8 mouse cellular contexts compared by ENCODE assay signal in the genomic region with DNA sequence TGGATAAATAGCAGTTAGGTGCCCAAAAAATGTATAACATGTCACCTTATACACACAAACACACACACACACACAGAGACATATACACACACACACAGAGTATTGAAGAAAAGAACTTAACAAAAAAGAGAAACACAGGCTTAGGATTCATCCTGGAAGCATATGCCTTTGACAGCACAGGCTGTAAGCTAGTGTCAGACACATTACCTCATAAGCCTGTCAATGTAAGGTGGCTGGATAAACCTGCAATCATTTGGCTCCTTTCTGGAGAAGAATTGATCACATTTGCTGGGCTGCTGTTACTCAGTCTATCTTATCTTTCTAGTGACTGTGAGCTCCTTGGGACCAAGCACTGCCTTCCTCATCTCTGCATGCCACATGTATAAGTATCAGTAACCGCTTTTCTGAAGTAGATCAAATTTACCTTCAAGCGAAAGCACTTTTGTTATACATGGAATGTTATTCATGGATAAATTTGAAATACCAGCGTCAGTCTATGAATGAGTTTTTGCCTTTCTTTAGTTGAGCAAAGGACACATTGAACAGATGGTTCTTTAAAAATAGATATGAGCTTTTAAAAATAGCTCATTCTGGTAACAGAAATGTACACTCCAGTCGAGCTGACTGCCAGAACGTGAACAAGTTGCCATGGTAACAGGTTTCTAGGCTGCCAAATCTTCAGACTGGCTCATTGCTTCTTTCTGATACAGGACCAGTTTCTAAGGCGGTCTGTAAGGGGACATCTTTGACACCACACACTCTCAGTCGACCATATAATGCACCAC. TPM values are rescaled to one million over a fixed set of nuclear protein-coding genes. Genes with fewer than 3 reads are reported as not detected.
DNase-seq lines count a peak whose midpoint lies in the region; ATAC-seq lines count a peak whose summit lies in the region.

No protein-coding gene starts in this region.

- peak overlapping the region; percentile 73 for H3K27ac ChIP-seq in forebrain, embryonic 13.5 days
- H3K27ac ChIP-seq in forebrain, embryonic 10.5 days, result no peak overlapping the region

- no peaks in the 10 kb centered on the region for H3K9me3 ChIP-seq in forebrain, embryonic 13.5 days (replicated peaks)
- no peaks in the 10 kb centered on the region for H3K9me3 ChIP-seq in forebrain, embryonic 10.5 days

- WGBS in forebrain, embryonic 13.5 days, result 29% methylated on average over 7 of the region's 7 CpGs
- 61% methylated on average over 7 of the region's 7 CpGs for WGBS in forebrain, embryonic 10.5 days

- no peaks in the 10 kb centered on the region for H3K27me3 ChIP-seq in forebrain, embryonic 13.5 days
- H3K27me3 ChIP-seq in forebrain, embryonic 10.5 days (ENCODE audit: poor library complexity, severe bottlenecking), result no peaks in the 10 kb centered on the region

- ATAC-seq in forebrain, embryonic 13.5 days, result peak; percentile 88
- peak; percentile 87 for ATAC-seq in frontal cortex, adult (ENCODE audit: low TSS enrichment)

- no peak for DNase-seq in forebrain, embryonic 10.5 days (ENCODE audit: extremely low spot score, low spot score)
- DNase-seq in R1 (ENCODE audit: low read depth, low spot score), result peak; percentile 35
- DNase-seq in layer of hippocampus, postnatal 36 days, result peak; percentile 50 to 55
- DNase-seq in right cerebral cortex, postnatal 36 days (ENCODE audit: low spot score in 2 of 2), result peak; percentile 68 to 88
- DNase-seq in kidney, adult 8-10 months, result no peak
- no peak for DNase-seq in thymus, postnatal 14 days

- peaks cover 13% of the 10 kb centered on the region; the same call in 1 of the 2 replicates for H3K4me1 ChIP-seq in forebrain, embryonic 13.5 days
- peaks cover 4% of the 10 kb centered on the region; the same call in 1 of the 2 replicates for H3K4me1 ChIP-seq in forebrain, embryonic 10.5 days

- no peak overlapping the region for H3K4me3 ChIP-seq in forebrain, embryonic 13.5 days
- H3K4me3 ChIP-seq in forebrain, embryonic 10.5 days, result no peak overlapping the region

- H3K36me3 ChIP-seq in forebrain, embryonic 13.5 days (ENCODE audit: poor library complexity, severe bottlenecking), result no peaks in the 10 kb centered on the region
- no peaks in the 10 kb centered on the region for H3K36me3 ChIP-seq in forebrain, embryonic 10.5 days (replicated peaks)

- no peak overlapping the region; the same call in 1 of the 2 replicates for H3K4me2 ChIP-seq in forebrain, embryonic 13.5 days

- H3K9ac ChIP-seq in forebrain, embryonic 13.5 days, result no peak overlapping the region

RNA-seq across cellular contexts. Expression of a gene that starts 51.8 kb away (rescaled TPM):
- 0.63 and 1.0 TPM in 2 replicates for polyA plus RNA-seq in forebrain, embryonic 13.5 days (2015; fragmentation: Nextera tagmentation; extraction: Ambion mirVana)
- 1.9 and 2.3 TPM in 2 replicates for polyA plus RNA-seq in forebrain, embryonic 10.5 days (2016; fragmentation: Nextera tagmentation; extraction: Ambion mirVana)
- 1 to 10 TPM; 4.0 to 5.3 TPM for total RNA-seq in layer of hippocampus, postnatal 36 days (2021)

Comparison
In these comparisons a context has a peak if more than half of its experiments do, and no peak if none do; other contexts are left out.
1. DNase-seq: peak in R1 (single experiment), layer of hippocampus, postnatal 36 days (2 of 2) and right cerebral cortex, postnatal 36 days (2 of 2); none in forebrain, embryonic 10.5 days (single experiment), kidney, adult 8-10 months (0 of 2) and thymus, postnatal 14 days (single experiment).